Mouse (Mus musculus) layer of hippocampus, adult 18-20 months (tissue): Measurements from ENCODE around the gene 4932438H23Rik. TPM values are rescaled to one million over a fixed set of nuclear protein-coding genes. Genes with fewer than 3 reads are reported as not detected.

Experiments used
- DNase-seq, 2 experiments: peaks; one replicate each; pipeline ENCODE4 v3.0.0; 2022; ENCODE audit warnings: low spot score in 2 of 2
- total RNA-seq, 2 experiments: library from RNA; stranded (reverse); gene quantifications; 2 replicates each; pipeline ENCODE4 v1.2.3; 2021

4932438H23Rik gene
- total RNA-seq, 2 experiments from 2014 or later: 2.2 to 2.7 TPM

- DNase-seq: peak; percentile 93 to 95
Measured at GRCm38 (mm10) chr16:91011021-91011683, 83.8 kb downstream of the 4932438H23Rik start, which contains the start of gene Synj1. Gene Synj1 (minus strand): TSS chr16:91011308.

DNA sequence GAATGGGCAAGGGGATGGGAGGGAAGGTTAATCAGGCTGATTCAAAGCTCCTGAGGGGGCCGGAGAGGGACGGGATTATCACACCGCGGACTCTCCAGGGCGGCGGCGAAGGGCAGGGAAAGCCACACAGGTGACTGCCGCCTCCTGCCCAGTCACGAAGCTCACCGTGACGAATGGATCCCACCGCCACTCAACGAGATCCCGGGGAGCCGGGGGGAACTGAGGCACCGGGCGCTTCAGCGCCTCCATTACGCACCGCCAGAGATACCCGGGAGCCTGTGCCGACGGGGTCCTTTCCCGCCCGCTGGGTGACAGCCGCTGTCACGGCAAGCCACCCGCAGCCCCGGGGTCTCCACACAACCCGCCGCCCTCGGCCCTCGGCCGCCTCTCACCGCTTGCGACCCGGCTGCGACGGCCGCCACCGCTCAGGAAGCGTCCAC is 84.3 kb downstream of the 4932438H23Rik start:
- peak in 1 of 2 experiments; percentile 12 for DNase-seq

- no peak for DNase-seq
Measured at GRCm38 (mm10) chr16:91009942-91010529, 84.9 kb downstream of the 4932438H23Rik start.

DNA sequence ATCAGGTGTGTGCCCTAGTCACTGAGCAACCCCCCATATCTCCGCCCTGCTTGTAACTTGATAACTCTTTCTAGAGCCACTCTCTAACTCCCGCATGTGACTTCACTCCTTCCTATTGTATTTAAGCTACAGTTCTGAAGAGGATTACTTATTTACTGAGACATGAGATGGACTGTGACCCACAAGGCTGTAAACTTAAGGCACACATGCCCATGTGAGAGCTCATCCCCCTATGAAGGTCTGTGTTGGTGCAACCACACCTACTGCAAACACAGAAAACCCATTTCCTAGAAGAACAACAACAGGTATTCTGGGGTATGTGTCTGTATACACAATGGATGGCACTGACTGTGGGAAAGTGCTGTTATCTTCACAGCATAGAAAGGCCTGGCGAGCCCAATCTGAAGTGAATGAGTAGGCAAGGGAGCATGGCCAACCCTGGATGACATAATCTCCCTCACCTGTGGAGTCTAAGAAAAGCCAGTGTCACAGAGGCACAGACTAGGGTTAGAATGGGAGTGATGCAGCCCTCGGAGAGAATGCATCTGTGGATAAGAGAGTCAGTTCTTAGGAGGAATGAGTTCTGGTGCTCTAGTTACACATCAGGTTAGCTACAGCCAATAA is 89.9 kb downstream of the 4932438H23Rik start:
- no peak for DNase-seq

Other genes starting within 250 kb of the 4932438H23Rik start
- 10 to 100 TPM; 47.2 to 59.6 TPM for gene Cfap298, start 160.0 kb downstream of the 4932438H23Rik start, total RNA-seq
- gene Synj1, start 83.8 kb downstream of the 4932438H23Rik start, total RNA-seq: 100 to 1,000 TPM; 425 to 459 TPM
- gene Paxbp1, start 50.6 kb downstream of the 4932438H23Rik start, total RNA-seq: 10 to 100 TPM; 63.3 to 68.5 TPM
- 10 to 100 TPM; 23.1 to 25.2 TPM for gene Olig2, start 130.3 kb upstream of the 4932438H23Rik start, total RNA-seq
- 100 to 1,000 TPM in 1 of 2 experiments, 10 to 100 TPM in 1; 100.0 to 102 TPM for gene Olig1, start 174.7 kb upstream of the 4932438H23Rik start, total RNA-seq